Mouse (Mus musculus) liver, embryonic 14.5 days (tissue): Measurements from ENCODE around the gene Cilp2. TPM values are rescaled to one million over a fixed set of nuclear protein-coding genes. Genes with fewer than 3 reads are reported as not detected.

Source experiments
- ATAC-seq: fragments of 200-750 bp; cut with Nextera tagmentation; 2 replicates; pipeline ENCODE4 v1.8.0; 2017; ENCODE audit warnings: moderate number of reproducible peaks, mild to moderate bottlenecking, moderate library complexity; ENCODE audit not compliant: insufficient read depth
- DNase-seq, 3 experiments: peaks; one replicate each; pipeline ENCODE4 v3.0.0-alpha.2; 2012 to 2013; ENCODE audit warnings: low read depth in 3 of 3, low spot score in 3 of 3
- H3K27ac ChIP-seq: fragments of 300-500 bp; sonication (generic); 2 replicates; pipeline ENCODE4 v1.5.1; 2014; ENCODE audit warnings: moderate library complexity, mild to moderate bottlenecking, control low read depth, inconsistent platforms
- H3K27me3 ChIP-seq: fragments of 300-500 bp; sonication (generic); 2 replicates; pipeline ENCODE4 v1.6.1; 2014; ENCODE audit warnings: mild to moderate bottlenecking, low read length, moderate library complexity; ENCODE audit not compliant: control insufficient read depth, insufficient read depth
- H3K36me3 ChIP-seq: fragments of 300-500 bp; sonication (generic); replicated peaks from 2 replicates; pipeline ENCODE4 v1.6.1; 2014; ENCODE audit warnings: low read depth; ENCODE audit not compliant: control insufficient read depth, insufficient read depth
- H3K4me1 ChIP-seq, 2 experiments: fragments of 200-500 bp in 1 of 2; fragments of 300-500 bp in 1 of 2; sonication (generic) in 1 of 2; replicated peaks; 2 replicates each; pipeline ENCODE4 v1.6.1; 2012 to 2014; ENCODE audit warnings: antibody characterized with exemption in 1 of 2, inconsistent platforms in 1 of 2, low read length in 1 of 2; ENCODE audit not compliant: control insufficient read depth in 2 of 2, insufficient read depth in 2 of 2
- H3K4me2 ChIP-seq: fragments of 300-500 bp; sonication (generic); 2 replicates; pipeline ENCODE4 v1.6.1; 2014; ENCODE audit warnings: low read depth, mild to moderate bottlenecking, control low read depth, moderate library complexity
- H3K4me3 ChIP-seq, 2 experiments: fragments of 200-500 bp in 1 of 2; fragments of 300-500 bp in 1 of 2; sonication (generic) in 1 of 2; 2 replicates each; pipeline ENCODE4 v1.5.1; 2012 to 2014; ENCODE audit warnings: low read depth in 2 of 2, low read length in 2 of 2, mild to moderate bottlenecking in 2 of 2, control low read depth in 1 of 2, inconsistent platforms in 1 of 2, moderate library complexity in 1 of 2; ENCODE audit not compliant: insufficient read depth in 1 of 2
- H3K9ac ChIP-seq: fragments of 300-500 bp; sonication (generic); replicated peaks from 2 replicates; pipeline ENCODE4 v1.6.1; 2014; ENCODE audit warnings: mild to moderate bottlenecking, control low read depth, moderate library complexity
- H3K9me3 ChIP-seq: fragments of 300-500 bp; sonication (generic); 2 replicates; pipeline ENCODE4 v1.6.1; 2016; ENCODE audit warnings: low read length, mixed read lengths; ENCODE audit not compliant: control insufficient read depth
- CTCF ChIP-seq: IDR thresholded peaks from 2 replicates; pipeline ENCODE4 v1.5.1; 2016; ENCODE audit warnings: antibody characterized with exemption, low read depth, control low read depth
- EP300 ChIP-seq: IDR thresholded peaks from 2 replicates; pipeline ENCODE4 v1.6.1; 2016; ENCODE audit warnings: antibody characterized with exemption, low read depth
- WGBS: fragments of 180-500 bp; shearing (Covaris S2); extraction: QIAGEN DNeasy Blood & Tissue Kit; methylation state at CpG from one replicate; pipeline ENCODE4 v1.1.7; 2014; ENCODE audit not compliant: insufficient replicate concordance; 5-methylcytosine and 5-hydroxymethylcytosine counted together
- polyA plus RNA-seq, 2 experiments: library from polyadenylated mRNA; depleted of rRNA in 1 of 2; stranded (reverse) in 1 of 2; unstranded in 1 of 2; fragments of >200 nt; fragmentation: Nextera tagmentation in 1 of 2; extraction: Ambion mirVana in 1 of 2; gene quantifications; 2 replicates each; pipeline versions ENCODE4 v1.2.1 to v1.2.3; 2012 to 2014

Gene Cilp2
- 0.03 and 0.04 TPM in 2 replicates for polyA plus RNA-seq (2012; rRNA removed)
- polyA plus RNA-seq (2014; fragmentation: Nextera tagmentation; extraction: Ambion mirVana), result 0.03 TPM in 1 of 2 replicates, not detected in the other

DNA sequence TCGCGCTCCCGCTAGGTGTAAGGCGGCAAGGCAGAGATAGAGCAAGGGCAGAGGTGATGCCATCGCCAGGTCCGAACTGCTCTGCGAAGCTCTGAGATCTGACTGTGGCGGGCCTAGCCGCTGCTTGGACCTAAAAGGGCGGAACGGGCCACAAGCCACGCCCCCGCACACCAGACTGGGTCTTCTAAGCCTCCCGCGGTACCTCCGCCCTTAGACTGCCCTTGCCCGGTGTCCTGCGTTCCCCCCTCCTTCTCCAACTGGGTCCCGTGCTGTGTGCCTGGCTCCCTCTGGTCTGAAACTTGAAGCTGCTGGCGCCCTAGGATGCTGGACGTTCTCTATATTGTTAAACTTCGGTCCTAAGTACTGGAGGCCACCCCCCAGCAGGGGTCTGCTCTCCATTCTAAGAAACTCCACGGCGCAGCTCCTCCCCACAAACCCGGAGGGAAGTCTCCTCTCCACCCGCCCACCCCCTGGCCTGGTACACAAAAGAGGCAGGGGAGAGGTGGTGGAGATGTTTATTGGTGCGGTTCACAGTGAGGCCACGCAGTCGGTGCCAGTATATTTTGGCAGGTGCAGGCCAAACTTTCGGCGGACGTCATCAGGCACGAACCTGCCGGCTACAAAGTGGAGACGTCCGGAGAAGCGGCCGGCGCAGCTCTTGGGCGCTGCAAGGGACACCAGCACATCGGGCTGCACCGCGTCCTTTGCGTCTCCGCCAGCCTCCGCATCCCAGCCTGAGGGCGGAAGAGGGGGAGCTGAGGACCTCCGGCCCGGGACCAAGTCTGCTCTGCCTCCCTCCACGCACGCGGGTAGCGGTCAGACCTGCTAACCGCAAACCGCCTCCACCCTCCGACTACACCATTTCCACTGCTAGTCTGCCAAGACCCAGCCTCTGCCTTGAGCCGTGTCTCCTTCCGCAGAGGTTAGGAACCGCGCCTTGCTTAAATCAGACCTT lies at the start of gene Cilp2:
Gene Cilp2, minus strand, starts transcription at position 399 of the 955 bp plus-strand sequence.
- Histone ChIP-seq H3K36me3 (no peaks in the 10 kb centered on the region), H3K4me1 (no peaks in the 10 kb centered on the region), H3K9ac (no peak within 1 kb of the TSS), H3K27me3 (peaks cover 83% of the 10 kb centered on the region), H3K27ac (no peak within 1 kb of the TSS), H3K4me2 (no peak within 1 kb of the TSS), H3K4me3 (no peak within 1 kb of the TSS), H3K9me3 (no peaks in the 10 kb centered on the region)
- 2% methylated on average over 54 of the region's 60 CpGs for WGBS
- no peak for TF ChIP-seq CTCF
- TF ChIP-seq EP300, result no peak
- DNase-seq (no peak), ATAC-seq (no peak)

DNA sequence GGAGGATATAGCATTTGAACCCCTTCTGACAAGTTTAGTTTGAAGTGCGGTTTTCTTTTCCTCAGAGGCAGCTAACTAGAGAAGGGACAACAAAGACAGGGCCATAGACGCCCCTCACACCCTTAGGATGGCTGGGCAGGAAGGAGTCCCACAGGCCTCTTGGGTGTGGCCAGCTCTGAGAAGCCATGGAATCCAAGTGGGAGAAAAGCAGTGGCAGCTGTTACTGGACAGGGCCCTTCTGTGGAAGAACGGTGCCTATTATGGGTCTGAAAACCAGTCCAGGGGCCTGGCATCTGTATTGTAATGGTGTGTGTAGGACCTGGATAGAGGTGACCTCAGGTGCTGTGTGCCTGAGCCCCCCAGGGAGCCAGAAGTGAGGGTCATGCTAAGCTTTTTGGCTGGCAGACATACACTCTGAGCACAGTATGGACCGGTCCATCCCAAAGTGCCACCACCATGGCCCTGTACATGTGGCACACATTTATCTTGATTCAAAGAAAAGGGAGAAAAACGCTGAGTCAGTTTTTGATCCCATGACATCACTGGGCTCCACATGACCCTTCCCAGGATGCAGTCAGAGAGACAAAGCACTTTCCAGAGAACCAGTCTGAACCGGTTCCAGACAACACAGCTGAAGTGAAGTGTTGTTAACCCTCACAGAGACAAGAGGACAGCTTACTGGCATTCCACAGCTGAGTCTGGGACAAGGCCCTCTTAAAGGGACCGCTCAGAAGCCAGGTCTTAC lies 48.7 kb upstream of the Cilp2 start:
- H3K9ac ChIP-seq, result no peak overlapping the region
- H3K9me3 ChIP-seq, result no peaks in the 10 kb centered on the region
- no peak overlapping the region for H3K4me2 ChIP-seq
- DNase-seq (peak in 2 of 3 experiments; percentile 19 to 37), ATAC-seq (peak; percentile 49)
- H3K27ac ChIP-seq, result no peak overlapping the region; the same call in 1 of the 2 replicates
- TF ChIP-seq EP300, result no peak
- no peak overlapping the region for H3K4me3 ChIP-seq
- 68% methylated on average over 7 of the region's 7 CpGs for WGBS
- no peaks in the 10 kb centered on the region for H3K27me3 ChIP-seq
- H3K36me3 ChIP-seq, result peaks cover 20% of the 10 kb centered on the region
- peaks cover 0 to 38% of the 10 kb centered on the region in 2 experiments; a peak in 3 of 4 replicates for H3K4me1 ChIP-seq

DNA sequence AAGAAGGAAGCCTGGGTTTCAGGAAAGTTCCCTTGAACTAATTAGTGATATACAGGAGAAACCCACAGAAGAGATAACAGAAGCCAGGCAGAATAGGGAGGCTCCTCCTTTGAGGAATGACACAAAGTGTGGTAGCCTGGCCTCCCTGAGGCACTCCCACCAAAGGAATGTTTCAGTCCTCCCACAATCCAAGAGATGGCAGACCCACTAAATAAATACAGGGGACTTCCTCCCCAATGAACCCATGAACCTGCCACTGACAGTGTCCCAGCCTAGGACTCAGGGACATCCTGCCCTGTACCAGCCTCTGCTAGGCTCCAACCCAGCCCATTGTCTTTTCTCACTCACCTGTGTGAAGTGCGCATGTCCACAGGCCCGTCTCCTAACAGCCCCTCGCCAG lies 47.9 kb upstream of the Cilp2 start:
- H3K27ac ChIP-seq, result no peak overlapping the region
- no peak for DNase-seq
- no peak for TF ChIP-seq CTCF
- no peak for TF ChIP-seq EP300

DNA sequence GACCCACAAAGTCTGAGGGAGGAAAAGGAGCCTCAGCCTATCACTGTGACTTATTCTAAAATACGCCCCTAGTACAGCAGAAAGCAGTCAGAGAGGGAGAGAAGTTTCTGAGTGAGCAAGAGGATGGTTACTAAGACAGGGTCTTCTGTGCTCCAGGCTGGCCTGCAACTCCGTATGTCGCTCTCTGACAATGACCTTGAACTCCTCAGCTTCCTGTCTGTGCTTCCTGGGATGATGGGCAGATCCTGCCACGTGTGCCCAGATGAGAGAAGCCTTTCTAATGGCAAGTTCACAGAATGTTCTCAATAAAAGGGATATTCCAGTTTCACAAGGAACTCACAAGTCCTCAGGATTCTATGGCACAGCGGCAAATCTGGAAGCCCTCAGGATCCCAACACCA lies 47.1 kb upstream of the Cilp2 start:
- ATAC-seq (no peak), DNase-seq (no peak)
- Histone ChIP-seq H3K4me2 (no peak overlapping the region), H3K4me1 (peaks cover 0 to 23% of the 10 kb centered on the region in 2 experiments; a peak in 2 of 4 replicates), H3K36me3 (peaks cover 20% of the 10 kb centered on the region), H3K4me3 (no peak overlapping the region), H3K27me3 (no peaks in the 10 kb centered on the region), H3K9ac (no peak overlapping the region), H3K27ac (no peak overlapping the region), H3K9me3 (no peaks in the 10 kb centered on the region)
- TF ChIP-seq EP300 (no peak), CTCF (no peak)
- 70% methylated on average over 5 of the region's 5 CpGs for WGBS

More for the DNA sequence above, 47.9 kb upstream of the Cilp2 start:
- H3K9me3 ChIP-seq, result no peaks in the 10 kb centered on the region
- no peak for ATAC-seq
- 87% methylated on average over 3 of the region's 3 CpGs for WGBS
- no peaks in the 10 kb centered on the region for H3K27me3 ChIP-seq
- no peak overlapping the region for H3K4me3 ChIP-seq
- H3K36me3 ChIP-seq, result peaks cover 20% of the 10 kb centered on the region
- no peak overlapping the region for H3K9ac ChIP-seq
- peaks cover 0 to 31% of the 10 kb centered on the region in 2 experiments; a peak in 3 of 4 replicates for H3K4me1 ChIP-seq
- H3K4me2 ChIP-seq, result no peak overlapping the region

DNA sequence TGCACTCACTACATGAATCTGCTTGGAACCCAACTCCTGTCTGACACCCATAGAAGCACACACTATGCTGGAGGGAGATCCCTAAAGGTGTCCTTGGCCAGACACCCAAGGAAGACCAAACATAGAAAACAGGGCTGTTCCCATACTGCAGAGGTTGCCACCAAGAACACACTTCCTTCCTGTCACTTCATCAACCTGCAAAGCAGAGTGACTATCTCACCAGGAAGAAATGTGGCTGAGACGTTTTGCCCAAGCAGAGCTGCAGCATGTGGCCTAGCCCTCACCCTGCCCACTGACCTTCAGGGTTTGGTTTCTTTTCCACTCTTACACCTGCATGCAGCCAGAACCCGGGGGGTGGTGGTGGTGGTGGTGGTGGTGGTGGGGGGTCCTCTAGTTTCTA lies 46.3 kb upstream of the Cilp2 start:
- DNase-seq (no peak), ATAC-seq (no peak)
- Histone ChIP-seq H3K4me3 (no peak overlapping the region), H3K4me2 (no peak overlapping the region), H3K9me3 (no peaks in the 10 kb centered on the region), H3K27me3 (no peaks in the 10 kb centered on the region), H3K4me1 (peaks cover 0 to 18% of the 10 kb centered on the region in 2 experiments; a peak in 2 of 4 replicates), H3K9ac (no peak overlapping the region), H3K27ac (no peak overlapping the region), H3K36me3 (peaks cover 20% of the 10 kb centered on the region)
- WGBS, result 28% methylated on average over 2 of the region's 2 CpGs
- TF ChIP-seq EP300, result no peak
